Mouse (Mus musculus) liver, postnatal 0 days (tissue): ENCODE results near the gene Kctd21.

Experiments
- CTCF ChIP-seq: sonication (generic); IDR thresholded peaks from 2 replicates; pipeline ENCODE4 v1.5.1; 2016; ENCODE audit warnings: antibody characterized with exemption, low read depth
- EP300 ChIP-seq: IDR thresholded peaks from 2 replicates; pipeline ENCODE4 v1.6.1; 2016; ENCODE audit warnings: antibody characterized with exemption, low read depth, mild to moderate bottlenecking

DNA sequence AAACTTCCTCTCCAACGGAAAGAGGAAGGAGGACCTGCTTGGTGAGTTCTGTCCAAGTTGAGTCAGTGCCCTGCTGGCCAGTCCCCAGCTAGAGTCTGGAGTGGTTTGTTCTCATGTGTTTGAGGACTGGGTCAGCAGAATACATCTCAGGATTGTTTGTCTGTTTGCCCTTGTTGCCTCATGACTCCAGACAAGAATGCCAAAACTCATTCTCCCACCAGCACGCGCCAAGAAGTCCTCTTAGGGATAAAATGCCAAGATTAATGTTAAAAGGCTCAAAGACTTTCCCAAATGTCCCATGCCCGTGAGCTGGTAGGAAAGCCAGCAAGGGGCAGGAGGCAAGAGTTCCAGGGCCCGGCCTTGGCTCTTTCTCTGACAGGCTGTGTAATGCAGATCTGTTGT is 24.7 kb downstream of the Kctd21 start:
- TF ChIP-seq CTCF = no peak
- TF ChIP-seq EP300 = no peak
